Mouse (Mus musculus) spleen, postnatal 4 days (tissue): Measurements from ENCODE around the gene 1700001O22Rik.
A peak's percentile ranks its signal among the peaks of the same experiment; 100 is the strongest.

ENCODE experiments used
- DNase-seq, 2 experiments: peaks; one replicate each; pipeline ENCODE4 v3.0.0; 2022; ENCODE audit warnings: low spot score in 2 of 2

1700001O22Rik gene

DNA sequence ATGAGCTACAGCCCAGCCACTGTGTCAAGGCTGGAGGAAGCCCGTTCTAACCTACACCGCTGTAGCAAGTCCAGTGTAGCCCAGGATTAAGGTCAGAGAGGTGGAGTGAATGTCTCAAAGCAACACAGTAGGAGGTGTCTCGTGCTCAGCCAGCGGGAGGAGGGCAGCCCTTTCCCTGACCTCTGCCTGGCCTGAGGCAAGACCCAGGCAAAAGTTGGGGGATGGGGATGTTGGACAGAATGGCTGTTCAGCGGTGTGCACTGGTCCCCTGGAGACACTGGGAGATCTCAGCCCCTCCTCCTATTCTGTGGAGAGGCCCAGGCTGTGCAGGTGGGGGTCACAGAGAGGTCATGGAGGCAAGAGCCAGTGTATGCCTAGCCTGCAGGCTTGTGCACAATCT lies 24.2 kb downstream of the 1700001O22Rik start:
- DNase-seq, result no peak

DNA sequence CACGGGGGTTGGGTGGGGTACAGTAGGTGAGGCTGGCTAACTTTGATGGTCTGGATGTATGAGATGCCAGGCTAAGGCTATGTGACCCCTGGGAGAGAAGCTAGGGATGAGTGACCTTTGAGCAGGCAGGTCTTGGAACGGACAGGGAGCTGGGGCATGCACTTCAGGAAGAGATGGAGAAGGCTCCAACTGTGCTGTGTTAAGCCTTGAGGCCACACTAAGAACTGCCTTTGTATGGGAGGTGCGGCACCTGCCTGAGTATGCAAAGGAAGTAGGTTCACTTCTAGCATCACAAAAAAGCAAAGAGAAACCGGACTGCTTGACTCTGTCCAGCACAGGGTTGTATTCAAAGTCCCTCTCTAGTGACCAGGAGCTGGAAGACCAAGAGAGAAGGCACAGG lies 25.2 kb downstream of the 1700001O22Rik start:
- DNase-seq, result no peak

DNA sequence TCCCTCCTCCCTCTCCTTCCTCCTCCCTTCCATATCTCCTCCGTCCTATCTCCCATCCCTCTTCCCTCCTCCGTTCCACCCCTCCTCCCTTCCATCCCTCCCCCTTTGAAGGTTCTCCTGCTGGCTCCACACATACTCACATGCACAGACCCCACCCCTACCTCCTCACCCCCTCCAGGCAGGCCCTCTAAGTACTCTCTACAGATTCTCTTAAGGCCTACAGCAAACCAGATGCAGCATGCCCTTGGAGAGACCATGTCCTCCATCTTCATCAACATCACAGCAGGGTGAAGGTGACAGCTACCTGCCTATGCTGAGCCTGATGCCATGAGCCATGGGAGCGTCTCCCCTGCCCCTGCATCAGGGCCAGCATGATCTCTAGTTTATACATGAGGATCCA lies 26.2 kb downstream of the 1700001O22Rik start:
- no peak for DNase-seq

DNA sequence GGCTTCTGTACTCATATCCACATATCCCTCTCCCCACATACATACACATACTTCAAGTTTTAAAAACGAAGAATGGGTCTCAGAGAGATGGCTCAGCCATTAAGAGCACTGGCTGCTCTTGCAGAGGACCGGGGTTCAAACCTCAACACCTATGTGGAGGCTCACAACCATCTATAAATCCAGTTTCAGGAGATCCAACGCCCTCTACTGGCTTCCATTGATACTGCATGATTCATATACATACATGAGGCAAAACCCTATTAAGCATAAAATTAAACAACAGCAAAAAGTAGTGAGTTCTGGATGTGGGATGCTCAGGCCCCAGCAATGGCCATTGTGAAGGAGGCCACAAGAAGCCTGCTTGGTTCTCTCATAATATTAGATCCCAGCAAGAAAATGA lies 27.5 kb downstream of the 1700001O22Rik start:
- no peak for DNase-seq

DNA sequence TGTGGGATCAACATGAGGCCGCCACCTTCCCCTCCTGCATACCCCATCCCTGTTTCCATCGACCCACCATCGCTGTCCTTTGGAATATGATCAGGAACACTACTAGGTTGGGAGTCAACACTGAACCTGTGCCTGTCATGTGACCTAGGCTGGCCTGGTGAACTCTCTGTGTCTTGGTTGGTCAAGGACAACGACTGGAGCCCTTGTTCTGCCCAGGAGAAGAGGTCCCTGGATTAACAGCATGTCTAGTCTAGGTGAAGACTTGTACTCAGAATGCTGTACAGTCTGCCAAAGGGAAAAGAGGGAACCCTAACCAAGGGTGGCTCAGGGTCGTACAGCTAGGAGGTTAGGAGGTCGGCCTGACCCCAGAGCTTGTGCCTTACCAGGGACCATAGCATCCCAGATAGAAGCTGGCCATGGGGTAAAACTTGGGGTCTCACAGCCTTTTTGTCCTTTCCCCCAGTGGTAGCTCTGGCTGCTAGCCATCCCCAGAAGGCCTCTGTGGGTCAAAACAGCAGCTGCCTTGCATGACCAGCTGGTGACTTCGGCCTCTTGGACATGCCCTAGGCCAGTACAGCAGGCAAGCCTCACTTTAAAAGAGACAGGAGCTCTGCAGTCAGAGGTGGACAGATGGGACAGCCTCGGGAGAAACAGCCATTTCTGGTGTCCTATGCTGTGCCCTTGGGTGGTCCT lies 30.0 kb downstream of the 1700001O22Rik start:
- no peak for DNase-seq

DNA sequence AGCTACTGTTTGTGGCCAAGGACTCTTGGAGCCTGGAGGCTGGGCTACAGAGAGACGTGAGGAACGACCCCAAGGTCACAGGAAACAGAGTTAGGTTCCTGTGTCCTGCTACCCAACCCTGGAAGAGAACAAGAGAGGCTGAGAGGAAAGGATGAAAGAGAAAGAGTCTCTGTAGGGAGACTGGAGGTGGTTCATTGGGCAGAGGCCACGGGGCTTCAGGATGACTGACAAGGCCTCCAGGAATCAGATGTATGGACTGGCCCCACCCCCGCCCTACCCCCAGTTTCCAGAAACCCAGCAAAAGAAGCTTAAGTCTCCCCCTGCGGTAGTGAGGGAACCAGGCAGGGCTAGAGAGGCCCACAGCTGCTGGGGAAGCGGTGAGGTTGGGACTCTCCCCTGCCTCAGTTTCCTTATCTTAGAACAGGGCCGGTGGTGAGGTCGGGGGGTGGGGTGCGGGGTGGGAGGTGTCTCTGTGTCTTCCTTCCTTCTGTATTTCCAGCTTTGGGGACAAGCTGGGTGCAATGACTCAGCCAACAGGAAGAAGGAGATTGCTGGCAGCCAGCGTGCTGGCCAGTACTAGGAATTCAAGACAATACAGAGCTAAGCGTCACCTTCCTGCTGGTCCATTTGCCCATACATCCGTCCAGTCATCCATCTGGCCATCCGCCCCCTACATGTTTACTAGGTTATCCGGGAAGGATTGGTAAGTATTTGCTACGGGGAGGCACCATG lies 30.7 kb downstream of the 1700001O22Rik start:
- DNase-seq, result no peak

DNA sequence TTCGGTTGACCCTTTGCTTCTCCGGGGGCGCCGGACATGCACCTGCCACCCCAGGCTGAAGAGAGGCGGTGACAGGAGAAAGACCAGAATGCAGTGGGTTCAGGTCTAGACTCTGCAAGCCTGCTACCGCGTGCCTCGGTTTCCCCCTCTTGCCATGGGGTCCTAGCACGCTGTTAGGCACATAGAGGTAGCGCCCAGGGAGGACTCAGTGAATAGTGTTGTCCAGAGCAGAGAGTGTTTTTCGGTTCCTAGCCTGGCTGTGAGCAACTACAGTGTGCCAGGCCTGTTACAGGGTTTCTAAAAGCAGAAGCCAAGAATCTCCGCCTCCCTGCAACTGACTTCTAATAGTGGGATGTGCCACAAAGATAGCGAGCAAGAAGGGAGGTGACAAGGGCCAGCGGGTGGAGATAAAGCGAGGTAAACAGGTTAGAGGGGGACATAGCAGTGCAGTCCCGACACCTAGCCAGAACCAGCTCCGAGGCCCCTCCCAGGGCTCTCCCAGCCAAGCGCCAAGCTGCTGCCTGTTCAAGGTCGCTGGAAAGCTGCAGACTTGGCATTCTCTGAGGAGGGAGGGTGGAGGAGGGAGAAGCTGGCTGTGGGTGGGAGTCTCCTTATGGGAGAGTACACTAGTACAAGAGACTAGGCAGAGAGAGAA lies 31.5 kb downstream of the 1700001O22Rik start:
- peak; percentile 81 to 89 for DNase-seq

DNA sequence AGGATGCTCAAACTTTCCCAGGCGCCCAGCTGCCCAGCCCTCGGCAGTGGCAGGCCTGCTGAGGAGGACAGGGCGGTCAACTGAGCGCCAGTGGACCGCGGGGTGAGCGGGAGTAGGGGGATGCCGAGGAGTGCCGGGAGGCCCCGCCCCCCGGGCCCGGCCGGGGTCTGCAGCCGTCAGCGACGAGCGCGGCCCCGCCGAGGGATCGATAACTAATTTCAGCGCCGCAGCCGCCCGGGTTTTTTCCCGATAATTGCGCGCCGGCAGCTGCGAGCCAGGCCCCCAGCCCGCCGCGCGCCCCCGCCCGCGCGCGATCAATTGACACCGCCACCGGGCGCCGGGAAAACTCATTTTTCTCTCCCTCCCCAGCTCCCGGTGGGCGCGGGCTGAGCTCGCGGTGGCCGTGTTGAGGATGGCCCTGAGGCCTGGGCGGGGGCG lies 32.1 kb downstream of the 1700001O22Rik start:
- DNase-seq, result peak in 1 of 2 experiments; percentile 76

DNA sequence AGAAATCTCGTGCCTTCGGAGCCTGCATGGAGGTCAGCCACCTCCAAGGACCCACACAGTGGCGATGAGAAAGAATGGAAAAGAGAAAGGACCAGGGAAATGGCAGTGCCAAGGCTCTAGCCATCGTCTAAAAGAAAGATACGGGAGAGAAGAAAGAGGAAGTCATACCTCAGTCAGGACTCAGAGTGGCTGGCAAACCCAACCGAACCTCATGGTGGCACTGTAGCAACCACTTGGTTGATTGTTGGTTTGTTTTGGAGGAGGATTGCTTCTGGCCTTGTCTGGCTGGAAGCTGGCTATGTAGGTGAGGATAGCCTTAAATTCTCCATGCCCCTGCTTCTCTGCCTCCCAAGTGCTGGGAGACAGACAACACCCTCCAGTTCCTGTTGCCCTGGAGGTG lies 34.3 kb downstream of the 1700001O22Rik start:
- DNase-seq, result peak in 1 of 2 experiments; percentile 39

DNA sequence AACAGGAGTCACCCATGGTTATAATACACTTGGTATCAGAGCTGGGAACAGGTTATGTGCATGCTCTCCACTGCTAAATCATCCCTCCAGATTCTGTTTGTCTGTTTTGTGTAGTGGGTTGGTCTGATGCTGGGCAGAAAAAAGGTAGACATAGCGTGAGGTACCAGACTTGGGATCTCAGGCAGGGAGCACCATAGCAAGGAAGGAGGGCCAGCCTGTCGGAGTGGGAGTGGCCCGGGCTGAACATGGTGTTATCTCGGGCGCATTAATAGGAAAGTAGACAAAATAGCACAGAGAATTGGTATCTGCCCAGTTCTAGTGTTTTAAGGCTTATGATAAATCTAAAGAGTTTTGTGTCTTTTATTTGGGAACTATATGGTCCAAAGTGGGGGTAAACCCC lies 34.9 kb downstream of the 1700001O22Rik start:
- no peak for DNase-seq

DNA sequence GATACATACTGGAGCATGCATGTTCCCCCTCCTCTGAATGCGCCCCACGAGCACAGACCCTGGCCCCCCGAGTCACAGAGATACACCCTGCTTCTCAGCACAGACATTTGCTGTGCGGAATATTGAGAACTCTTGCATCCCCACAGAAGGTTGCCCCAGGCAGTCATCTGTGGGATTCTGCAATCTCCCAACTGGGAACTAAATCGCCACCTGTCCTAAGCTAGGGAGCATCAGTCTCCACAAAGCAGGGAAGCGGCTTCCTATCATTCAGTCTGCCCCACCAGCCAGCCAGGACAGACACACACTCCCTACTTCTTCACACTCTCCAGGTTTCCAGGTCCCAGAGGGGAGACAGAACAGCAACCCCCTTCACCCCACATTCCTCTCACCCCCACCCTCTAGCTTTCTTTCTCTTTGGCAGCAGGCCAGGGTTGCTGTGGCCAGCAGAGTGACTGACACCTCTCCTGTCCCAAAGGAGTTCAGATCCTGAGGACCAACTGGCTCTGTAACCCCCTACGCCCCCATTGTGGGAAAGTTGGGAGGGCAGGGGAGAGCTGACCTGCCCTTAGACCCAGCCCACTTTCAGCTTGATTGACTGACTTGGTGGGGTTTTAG lies 35.7 kb downstream of the 1700001O22Rik start:
- no peak for DNase-seq

DNA sequence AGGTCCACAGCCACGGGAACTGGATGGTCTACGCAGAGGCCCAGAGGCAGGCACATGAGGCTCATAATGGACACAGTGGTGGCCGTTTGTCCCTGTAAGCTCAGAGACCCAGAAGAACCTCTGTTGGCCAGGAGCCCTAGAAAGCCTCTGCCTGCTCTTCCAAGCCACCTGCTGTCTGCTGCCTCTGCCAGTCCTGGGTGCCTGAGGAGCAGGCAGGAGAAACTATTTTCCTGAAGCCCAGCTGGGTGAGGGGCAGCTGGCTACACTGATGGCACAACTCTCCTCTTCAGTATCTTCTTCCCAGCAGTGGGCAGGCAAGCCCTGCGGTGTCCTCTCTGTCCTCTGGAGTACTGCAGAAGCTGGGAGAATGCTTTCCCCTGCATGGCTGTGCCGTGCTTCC lies 37.0 kb downstream of the 1700001O22Rik start:
- DNase-seq, result no peak

DNA sequence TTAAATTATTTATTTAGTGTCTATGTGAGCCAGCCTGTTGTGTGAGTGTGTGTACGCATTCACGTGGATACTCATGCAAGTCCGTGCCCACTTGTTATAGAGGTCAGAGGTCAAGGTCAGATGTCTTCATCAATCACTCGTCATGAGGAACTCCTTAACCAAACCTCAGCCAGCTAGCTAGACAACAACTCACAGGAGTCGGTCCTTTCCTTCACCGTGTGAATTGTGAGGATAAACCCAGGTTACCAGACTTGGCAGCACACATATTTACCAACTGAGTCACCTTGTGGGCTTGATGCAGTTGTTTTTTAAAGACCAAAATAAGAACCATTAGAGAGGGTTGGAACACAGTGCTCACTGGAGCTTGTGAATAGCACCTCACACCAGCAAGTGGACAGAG lies 42.8 kb downstream of the 1700001O22Rik start:
- no peak for DNase-seq

DNA sequence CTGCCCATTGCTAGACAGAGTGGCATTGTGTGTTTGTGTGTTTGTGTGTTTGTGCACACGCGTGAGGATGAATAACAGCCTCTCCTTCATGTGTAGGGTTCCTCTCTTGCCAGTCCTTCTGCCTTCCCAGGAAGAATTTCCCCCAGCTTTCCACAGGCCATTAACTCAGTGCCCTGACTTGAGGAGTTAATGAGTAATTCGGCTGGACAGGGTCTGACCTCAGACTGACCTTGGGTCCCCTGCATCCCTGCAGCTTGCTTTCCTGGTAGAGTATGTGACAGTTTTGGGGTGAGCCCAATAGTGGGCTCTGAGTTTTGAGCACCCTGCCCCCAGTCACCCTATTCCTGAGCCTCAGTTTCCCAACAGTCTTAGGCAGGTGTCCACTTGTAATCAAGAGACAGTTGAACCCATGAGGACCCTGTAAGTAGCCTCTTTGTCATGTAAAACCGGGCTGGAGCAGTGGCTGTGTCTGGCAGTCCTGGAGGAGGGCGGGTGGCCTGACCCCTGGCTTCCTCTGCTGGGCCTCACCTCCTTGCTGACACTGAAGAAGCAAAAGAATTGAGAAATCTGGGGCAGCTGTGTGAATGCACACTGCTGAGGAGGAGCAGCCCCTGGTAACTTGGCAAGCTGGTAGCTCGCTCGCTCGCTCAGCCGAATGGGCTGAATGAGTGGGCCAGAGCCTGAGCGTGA lies 43.5 kb downstream of the 1700001O22Rik start:
- DNase-seq, result no peak

DNA sequence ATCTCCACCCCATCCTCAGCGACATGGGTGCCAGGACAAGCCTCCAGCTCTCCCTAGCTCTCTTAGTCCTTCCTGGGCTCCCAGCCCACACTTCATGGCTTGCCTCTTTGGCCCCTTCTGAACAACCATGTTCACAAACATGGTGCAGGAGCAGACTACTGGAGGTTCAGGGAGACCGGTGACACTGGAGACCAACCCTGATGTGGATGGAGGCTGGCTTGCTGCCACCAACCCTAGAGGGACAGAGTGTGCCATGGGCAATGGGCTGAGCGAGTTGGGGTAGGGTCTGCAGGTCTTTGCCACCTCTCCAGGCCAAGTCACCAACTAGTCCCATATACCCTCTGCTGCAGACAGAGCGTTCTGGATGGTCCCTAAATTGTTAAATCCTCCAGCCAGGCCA lies 44.0 kb downstream of the 1700001O22Rik start:
- DNase-seq, result peak in 1 of 2 experiments; percentile 56

DNA sequence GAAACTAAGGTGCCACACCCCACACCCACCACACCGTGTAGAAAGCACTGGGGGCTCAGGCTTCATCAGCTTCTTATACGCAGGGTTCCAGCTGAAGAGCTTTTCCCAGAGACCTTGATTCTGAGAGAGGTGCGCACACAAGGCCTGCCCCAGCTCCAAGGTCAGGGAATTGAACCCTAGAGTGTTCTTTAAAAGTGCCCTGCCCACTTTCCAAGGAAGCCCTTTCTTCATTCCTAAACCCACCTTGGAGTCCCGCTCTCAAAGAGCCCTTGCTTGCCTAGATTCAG lies 44.4 kb downstream of the 1700001O22Rik start:
- no peak for DNase-seq

DNA sequence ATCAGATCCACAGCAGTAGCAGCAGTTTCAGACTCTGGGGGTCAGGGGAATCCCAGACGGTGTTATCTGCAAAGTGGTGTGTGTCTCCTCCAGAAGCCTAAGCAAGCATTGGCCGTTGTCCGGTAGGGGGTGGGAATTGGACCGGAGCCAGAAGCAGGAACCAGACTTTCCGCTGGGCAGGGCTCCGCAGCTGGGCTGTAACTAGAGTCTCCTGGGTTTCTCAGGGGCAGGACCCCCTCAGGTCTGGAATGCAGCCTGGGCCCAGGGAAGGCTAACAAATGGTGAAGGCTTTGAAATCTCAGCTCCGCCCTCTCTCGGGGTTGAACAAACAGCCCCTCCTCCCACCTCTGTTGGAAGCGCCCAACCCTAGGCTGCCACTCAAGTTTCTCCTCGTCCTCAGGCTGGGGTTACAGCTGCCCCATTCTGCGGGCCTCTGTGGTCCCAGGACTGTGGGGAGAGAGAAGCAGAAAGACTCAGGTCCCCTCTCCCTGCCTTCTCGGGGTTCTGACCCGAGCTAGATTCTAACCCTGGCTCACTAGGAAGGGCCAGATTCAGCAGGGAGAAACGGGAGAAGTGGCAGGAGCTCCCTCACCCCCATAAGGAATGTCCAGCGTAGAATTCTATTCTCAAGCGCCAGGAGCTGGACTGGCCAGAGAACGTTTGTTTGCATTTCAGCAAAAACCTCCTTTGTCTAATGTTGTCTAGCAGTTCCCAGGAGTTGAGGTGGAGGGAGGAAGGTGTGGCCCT lies 44.9 kb downstream of the 1700001O22Rik start:
- DNase-seq, result peak; percentile 49 to 69

DNA sequence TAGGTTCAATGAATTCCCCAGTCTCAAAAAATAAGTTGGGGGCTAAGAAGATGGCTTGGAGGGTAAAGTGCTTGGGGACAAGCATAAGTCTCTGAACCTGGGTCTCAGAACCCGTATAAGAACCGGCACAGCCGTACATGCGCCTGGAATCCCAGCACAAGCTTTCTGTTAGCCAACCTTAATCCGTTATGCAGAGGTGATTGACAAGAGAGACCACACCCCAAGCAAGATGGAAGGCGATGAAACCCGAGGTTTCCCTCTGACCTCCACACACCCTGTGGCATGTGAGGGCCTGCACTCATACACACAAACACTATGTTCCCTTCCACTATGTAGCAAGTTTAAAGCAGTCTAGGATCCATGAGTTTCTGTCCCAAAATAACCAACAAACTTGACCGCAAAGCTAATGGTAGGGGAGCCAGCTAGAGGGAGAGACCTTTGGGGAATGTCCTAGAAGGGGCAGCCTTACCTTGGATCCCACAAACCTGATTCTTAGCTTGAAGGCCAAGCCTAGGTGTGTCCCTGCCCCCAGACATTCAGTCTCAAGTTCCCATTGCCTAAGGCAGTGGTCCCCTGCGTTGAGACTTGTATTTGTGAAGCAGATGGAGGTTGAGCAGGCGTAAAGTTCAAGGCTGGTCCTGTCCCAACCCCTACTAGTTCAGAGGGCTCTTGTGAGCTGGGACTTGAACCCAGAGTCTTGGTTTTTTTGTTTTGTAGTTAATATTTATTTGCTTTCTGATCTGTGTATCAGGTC lies 46.3 kb downstream of the 1700001O22Rik start:
- no peak for DNase-seq

DNA sequence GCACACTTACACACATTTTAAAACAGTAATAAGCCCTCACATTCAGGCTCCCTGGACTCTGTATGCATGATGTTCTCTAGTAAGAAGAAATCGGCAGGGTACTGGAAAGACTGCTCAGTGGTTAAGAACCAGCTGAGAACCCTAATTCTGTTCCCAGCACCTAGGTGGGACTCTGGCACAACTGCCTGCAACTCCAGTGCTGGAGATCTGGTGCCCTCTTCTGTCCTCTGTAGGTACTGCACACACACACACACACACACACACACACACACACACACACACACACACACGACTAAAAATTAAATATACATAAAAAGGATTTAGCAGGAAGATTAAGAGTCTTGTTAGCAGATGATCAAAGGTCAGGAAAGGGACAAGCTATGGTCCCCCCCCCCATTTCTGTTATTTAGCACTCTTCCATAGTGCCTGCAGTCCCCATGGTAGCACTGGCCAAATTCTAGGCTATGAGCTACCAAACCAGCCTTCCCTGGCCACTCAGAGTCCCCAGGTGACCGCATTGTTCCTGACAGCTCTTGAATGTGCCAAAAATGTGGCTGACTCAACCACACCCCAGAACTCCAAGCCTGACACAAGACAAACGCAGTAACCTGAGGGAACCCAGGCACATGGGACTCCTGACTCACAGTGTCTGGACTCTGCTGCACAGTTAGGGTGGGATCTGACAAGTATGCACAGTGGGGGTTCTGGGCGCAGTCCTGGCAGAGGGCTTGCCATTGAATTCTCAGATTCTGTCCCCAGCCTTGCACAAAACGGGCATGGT lies 47.3 kb downstream of the 1700001O22Rik start:
- peak in 1 of 2 experiments; percentile 56 for DNase-seq

DNA sequence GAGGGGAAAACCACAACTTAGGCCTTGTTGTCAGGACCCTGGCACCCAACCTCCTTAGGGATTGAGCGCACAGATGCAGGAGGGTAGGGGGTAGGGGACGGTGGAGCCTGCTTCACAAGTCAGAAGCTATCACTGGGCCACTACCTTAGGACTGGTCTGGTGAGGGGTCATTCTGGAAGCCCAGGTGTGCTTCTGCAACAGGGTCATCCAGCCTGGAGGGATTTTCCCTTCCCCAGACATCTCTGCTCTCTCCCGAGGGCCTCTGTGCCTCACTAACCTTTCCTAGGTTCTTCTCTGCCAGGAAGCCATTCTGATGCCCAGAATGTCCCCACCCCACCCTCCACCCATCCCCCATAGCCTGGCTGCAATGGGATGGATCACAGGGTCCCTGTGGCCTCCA lies 48.6 kb downstream of the 1700001O22Rik start:
- DNase-seq, result no peak
